Mouse (Mus musculus) forebrain, embryonic 14.5 days (tissue): ENCODE results near the gene Trim8. TPM values are rescaled to one million over a fixed set of nuclear protein-coding genes. Genes with fewer than 3 reads are reported as not detected.

Experiments
- ATAC-seq: fragments of 200-750 bp; cut with Nextera tagmentation; 2 replicates; pipeline ENCODE4 v1.8.0; 2017; ENCODE audit warnings: mild to moderate bottlenecking, moderate library complexity
- DNase-seq: peaks from one replicate; pipeline ENCODE4 v3.0.0-alpha.2; 2015; ENCODE audit warnings: low spot score
- H3K27ac ChIP-seq: fragments of 300-500 bp; sonication (generic); 2 replicates; pipeline ENCODE4 v1.5.1; 2014; ENCODE audit warnings: low read depth, mild to moderate bottlenecking, control low read depth, low read length, moderate library complexity
- H3K27me3 ChIP-seq: fragments of 300-500 bp; sonication (generic); replicated peaks from 2 replicates; pipeline ENCODE4 v1.6.1; 2014; ENCODE audit warnings: low read length, control low read depth, mixed read lengths; ENCODE audit not compliant: control insufficient read depth, insufficient read depth
- H3K36me3 ChIP-seq: fragments of 300-500 bp; sonication (generic); 2 replicates; pipeline ENCODE4 v1.6.1; 2014; ENCODE audit warnings: low read length, control low read depth; ENCODE audit not compliant: control insufficient read depth, insufficient read depth
- H3K4me1 ChIP-seq: fragments of 300-500 bp; sonication (generic); 2 replicates; pipeline ENCODE4 v1.6.1; 2014; ENCODE audit warnings: antibody characterized with exemption, low read length, control low read depth; ENCODE audit not compliant: control insufficient read depth, insufficient read depth
- H3K4me2 ChIP-seq: fragments of 300-500 bp; sonication (generic); 2 replicates; pipeline ENCODE4 v1.6.1; 2014; ENCODE audit warnings: mild to moderate bottlenecking, control low read depth, low read length
- H3K4me3 ChIP-seq: fragments of 300-500 bp; sonication (generic); 2 replicates; pipeline ENCODE4 v1.5.1; 2014; ENCODE audit warnings: low read depth, low read length, control low read depth
- H3K9ac ChIP-seq: fragments of 300-500 bp; sonication (generic); 2 replicates; pipeline ENCODE4 v1.6.1; 2014; ENCODE audit warnings: mild to moderate bottlenecking, low read length, control low read depth, moderate library complexity
- H3K9me3 ChIP-seq: fragments of 300-500 bp; sonication (generic); replicated peaks from 2 replicates; pipeline ENCODE4 v1.6.1; 2016; ENCODE audit warnings: low read length, control low read depth, mixed read lengths; ENCODE audit not compliant: control insufficient read depth
- WGBS: fragments of 180-500 bp; shearing (Covaris S2); extraction: QIAGEN DNeasy Blood & Tissue Kit; methylation state at CpG from one replicate; pipeline ENCODE4 v1.1.7; 2014; 5-methylcytosine and 5-hydroxymethylcytosine counted together
- polyA plus RNA-seq: library from polyadenylated mRNA; unstranded; fragments of >200 nt; fragmentation: Nextera tagmentation; extraction: Ambion mirVana; gene quantifications from 2 replicates; pipeline ENCODE4 v1.2.1, GENCODE M21; 2014

Gene Trim8
- polyA plus RNA-seq, 1 experiment from 2014 or later, result 23.0 TPM

- Histone ChIP-seq H3K4me1 (peaks cover 33% of the 10 kb centered on the region), H3K27ac (no peak overlapping the region)
Observed at GRCm38 (mm10) chr19:46534542-46535098, 33.1 kb downstream of the Trim8 start.

GRCm38 (mm10) chr19:46537357-46537756 is 35.9 kb downstream of the Trim8 start:
- ATAC-seq, result no peak
- no peaks in the 10 kb centered on the region for H3K9me3 ChIP-seq
- WGBS, result 93% methylated on average over 9 of the region's 9 CpGs

More at GRCm38 (mm10) chr19:46534542-46535098, 33.1 kb downstream of the Trim8 start:
- Histone ChIP-seq H3K36me3 (peaks cover 17% of the 10 kb centered on the region), H3K9me3 (no peaks in the 10 kb centered on the region), H3K27me3 (no peaks in the 10 kb centered on the region), H3K4me2 (no peak overlapping the region), H3K4me3 (no peak overlapping the region), H3K9ac (no peak overlapping the region)
- DNase-seq, result no peak
- ATAC-seq, result no peak
- 68% methylated on average over 6 of the region's 6 CpGs for WGBS

GRCm38 (mm10) chr19:46538213-46538612 is 36.7 kb downstream of the Trim8 start:
- no peak overlapping the region for H3K4me3 ChIP-seq
- no peaks in the 10 kb centered on the region for H3K27me3 ChIP-seq
- ATAC-seq (no peak), DNase-seq (no peak)
- WGBS, result 90% methylated on average over 6 of the region's 6 CpGs
- no peaks in the 10 kb centered on the region for H3K4me1 ChIP-seq
- no peak overlapping the region for H3K27ac ChIP-seq
- no peak overlapping the region for H3K4me2 ChIP-seq
- no peak overlapping the region for H3K9ac ChIP-seq
- H3K9me3 ChIP-seq, result no peaks in the 10 kb centered on the region
- H3K36me3 ChIP-seq, result peaks cover 49% of the 10 kb centered on the region

More at GRCm38 (mm10) chr19:46537357-46537756, 35.9 kb downstream of the Trim8 start:
- no peaks in the 10 kb centered on the region for H3K27me3 ChIP-seq
- H3K4me2 ChIP-seq, result no peak overlapping the region
- H3K4me1 ChIP-seq, result peaks cover 8% of the 10 kb centered on the region
- H3K4me3 ChIP-seq, result no peak overlapping the region
- H3K36me3 ChIP-seq, result peaks cover 40% of the 10 kb centered on the region
- no peak for DNase-seq
- no peak overlapping the region for H3K9ac ChIP-seq
- no peak overlapping the region for H3K27ac ChIP-seq

- H3K4me1 ChIP-seq, result 0 out of 2 replicates have a peak, but pooled peaks cover 3% of the 10 kb centered on the region
- no peak for DNase-seq
- no peak overlapping the region for H3K4me2 ChIP-seq
- no peak for ATAC-seq
- peaks cover 48% of the 10 kb centered on the region for H3K36me3 ChIP-seq
- no peak overlapping the region for H3K9ac ChIP-seq
- WGBS, result 87% methylated on average over 8 of the region's 8 CpGs
- H3K9me3 ChIP-seq, result no peaks in the 10 kb centered on the region
- H3K27ac ChIP-seq, result no peak overlapping the region
- no peak overlapping the region for H3K4me3 ChIP-seq
- no peaks in the 10 kb centered on the region for H3K27me3 ChIP-seq
Observed at GRCm38 (mm10) chr19:46542750-46543149, 41.2 kb downstream of the Trim8 start.

GRCm38 (mm10) chr19:46547565-46547964 is 46.1 kb downstream of the Trim8 start:
- peaks cover 43% of the 10 kb centered on the region for H3K36me3 ChIP-seq
- 61% methylated on average over 6 of the region's 6 CpGs for WGBS
- H3K27ac ChIP-seq, result peak overlapping the region; percentile 70; the same call in 1 of the 2 replicates
- H3K4me2 ChIP-seq, result no peak overlapping the region
- H3K27me3 ChIP-seq, result no peaks in the 10 kb centered on the region
- ATAC-seq (peak; percentile 70), DNase-seq (peak; percentile 14)
- no peaks in the 10 kb centered on the region for H3K9me3 ChIP-seq
- no peak overlapping the region for H3K9ac ChIP-seq
- 0 out of 2 replicates have a peak, but pooled peaks cover 3% of the 10 kb centered on the region for H3K4me1 ChIP-seq
- H3K4me3 ChIP-seq, result no peak overlapping the region

GRCm38 (mm10) chr19:46548110-46548509 is 46.6 kb downstream of the Trim8 start:
- 45% methylated on average over 10 of the region's 10 CpGs for WGBS
- no peak overlapping the region for H3K4me2 ChIP-seq
- H3K36me3 ChIP-seq, result peaks cover 38% of the 10 kb centered on the region
- 0 out of 2 replicates have a peak, but pooled peaks cover 3% of the 10 kb centered on the region for H3K4me1 ChIP-seq
- ATAC-seq (peak; percentile 74), DNase-seq (peak; percentile 54)
- H3K27me3 ChIP-seq, result no peaks in the 10 kb centered on the region
- H3K9ac ChIP-seq, result no peak overlapping the region
- H3K4me3 ChIP-seq, result no peak overlapping the region
- H3K27ac ChIP-seq, result peak overlapping the region; percentile 70; the same call in 1 of the 2 replicates
- no peaks in the 10 kb centered on the region for H3K9me3 ChIP-seq

- Histone ChIP-seq H3K27ac (no peak overlapping the region), H3K36me3 (peaks cover 49% of the 10 kb centered on the region), H3K4me2 (no peak overlapping the region), H3K9me3 (no peaks in the 10 kb centered on the region), H3K4me1 (peaks cover 6% of the 10 kb centered on the region; the same call in 1 of the 2 replicates), H3K27me3 (no peaks in the 10 kb centered on the region), H3K9ac (no peak overlapping the region), H3K4me3 (no peak overlapping the region)
- 90% methylated on average over 4 of the region's 4 CpGs for WGBS
- DNase-seq, result no peak
- ATAC-seq, result no peak
Observed at GRCm38 (mm10) chr19:46550385-46550784, 48.9 kb downstream of the Trim8 start.

- H3K4me2 ChIP-seq, result no peak overlapping the region
- H3K27me3 ChIP-seq, result no peaks in the 10 kb centered on the region
- WGBS, result 89% methylated on average over 3 of the region's 4 CpGs
- H3K4me1 ChIP-seq, result peaks cover 6% of the 10 kb centered on the region; the same call in 1 of the 2 replicates
- H3K36me3 ChIP-seq, result peaks cover 66% of the 10 kb centered on the region
- no peak overlapping the region for H3K9ac ChIP-seq
- H3K4me3 ChIP-seq, result no peak overlapping the region
- no peak overlapping the region for H3K27ac ChIP-seq
- H3K9me3 ChIP-seq, result no peaks in the 10 kb centered on the region
- DNase-seq, result no peak
- no peak for ATAC-seq
Observed at GRCm38 (mm10) chr19:46552496-46552895, 51.0 kb downstream of the Trim8 start.

- 55% methylated on average over 11 of the region's 11 CpGs for WGBS
- ATAC-seq (peak; percentile 86), DNase-seq (peak; percentile 90)
- Histone ChIP-seq H3K4me2 (no peak overlapping the region), H3K36me3 (peaks cover 72% of the 10 kb centered on the region), H3K27ac (peak overlapping the region; percentile 54; the same call in 1 of the 2 replicates), H3K9ac (no peak overlapping the region), H3K4me1 (peaks cover 3% of the 10 kb centered on the region; the same call in 1 of the 2 replicates), H3K4me3 (no peak overlapping the region), H3K9me3 (no peaks in the 10 kb centered on the region), H3K27me3 (no peaks in the 10 kb centered on the region)
Observed at GRCm38 (mm10) chr19:46553541-46553955, 52.0 kb downstream of the Trim8 start.
